Mouse (Mus musculus) pancreas, adult 10 weeks (tissue): ENCODE data around the gene Tas2r122. TPM values are rescaled to one million over a fixed set of nuclear protein-coding genes. Genes with fewer than 3 reads are reported as not detected.

Experiments
- polyA plus RNA-seq: library from polyadenylated mRNA; stranded (reverse); fragments of 350-450 nt; fragmentation: Illumina TruSeq; extraction: RNeasy Lipid Tissue Mini Kit (QIAGEN cat#74804); gene quantifications from one replicate; pipeline ENCODE4 v1.2.3, GENCODE M21; 2015; ENCODE audit warnings: low read depth, low replicate concordance; ENCODE audit not compliant: insufficient read depth

Tas2r122 gene
- polyA plus RNA-seq = not detected

GRCm38 (mm10) chr6:132711828-132712227 is at the start of gene Tas2r122:
Tas2r122 (minus strand) TSS chr6:132711928.

GRCm38 (mm10) chr6:132754430-132754829 is 42.7 kb upstream of the Tas2r122 start, which contains the start of gene Tas2r124:
Tas2r124 (plus strand) TSS chr6:132754730.

GRCm38 (mm10) chr6:132737935-132738334 is 26.2 kb upstream of the Tas2r122 start, which contains the start of gene Tas2r115:
Tas2r115 (minus strand) TSS chr6:132738035.

GRCm38 (mm10) chr6:132700907-132701306 is 10.8 kb downstream of the Tas2r122 start, which contains the start of gene Tas2r121:
Tas2r121 (minus strand) TSS chr6:132701007.

Other genes starting within 250 kb of the Tas2r122 start
- gene Prh1, start 142.1 kb downstream of the Tas2r122 start, polyA plus RNA-seq = not detected
- gene Prp2, start 116.0 kb downstream of the Tas2r122 start, polyA plus RNA-seq = not detected
- not detected for gene A630073D07Rik, start 60.4 kb downstream of the Tas2r122 start, polyA plus RNA-seq
- not detected for gene Tas2r120, start 55.0 kb downstream of the Tas2r122 start, polyA plus RNA-seq
- gene Tas2r121, start 10.9 kb downstream of the Tas2r122 start, polyA plus RNA-seq = not detected
- not detected for gene Tas2r115, start 26.1 kb upstream of the Tas2r122 start, polyA plus RNA-seq
- gene Tas2r124, start 42.8 kb upstream of the Tas2r122 start, polyA plus RNA-seq = not detected
- gene Tas2r102, start 50.2 kb upstream of the Tas2r122 start, polyA plus RNA-seq = not detected
- not detected for gene Tas2r136, start 66.2 kb upstream of the Tas2r122 start, polyA plus RNA-seq
- gene Tas2r117, start 90.9 kb upstream of the Tas2r122 start, polyA plus RNA-seq = not detected
- gene Tas2r123, start 135.2 kb upstream of the Tas2r122 start, polyA plus RNA-seq = not detected
- not detected for gene Tas2r116, start 143.5 kb upstream of the Tas2r122 start, polyA plus RNA-seq
- gene Tas2r110, start 156.1 kb upstream of the Tas2r122 start, polyA plus RNA-seq = not detected
- gene Tas2r113, start 181.1 kb upstream of the Tas2r122 start, polyA plus RNA-seq = not detected
- not detected for gene Tas2r125, start 197.7 kb upstream of the Tas2r122 start, polyA plus RNA-seq
- gene Tas2r129, start 239.2 kb upstream of the Tas2r122 start, polyA plus RNA-seq = not detected
- not detected for gene Tas2r131, start 246.0 kb upstream of the Tas2r122 start, polyA plus RNA-seq